Mouse (Mus musculus) lung, adult 2 months (tissue): ENCODE measurements around the gene Zfp108. TPM values are rescaled to one million over a fixed set of nuclear protein-coding genes. Genes with fewer than 3 reads are reported as not detected.

ENCODE experiments used
- DNase-seq: peaks from one replicate; pipeline ENCODE4 v3.0.0; 2022
- H3K4me1 ChIP-seq: fragments of 200-500 bp; 2 replicates; pipeline ENCODE4 v1.6.1; 2011; ENCODE audit warnings: low read length; ENCODE audit not compliant: control insufficient read depth, insufficient read depth
- H3K4me3 ChIP-seq: fragments of 200-500 bp; replicated peaks from 2 replicates; pipeline ENCODE3; 2011; ENCODE audit warnings: low read depth, mild to moderate bottlenecking, control low read depth, low read length; ENCODE audit errors: extremely low read depth
- CTCF ChIP-seq: fragments of 200-500 bp; IDR thresholded peaks from 2 replicates; pipeline ENCODE4 v1.5.1; 2011; ENCODE audit warnings: mild to moderate bottlenecking, low read length, control low read depth; ENCODE audit not compliant: insufficient read depth
- POLR2A ChIP-seq: fragments of 200-500 bp; IDR thresholded peaks from 2 replicates; pipeline ENCODE4 v1.6.1; 2011; ENCODE audit warnings: low read depth, mild to moderate bottlenecking, control low read depth, low read length, borderline replicate concordance; ENCODE audit errors: extremely low read depth
- WGBS: fragments of 180-500 bp; shearing (Covaris S2); methylation state at CpG from one replicate; pipeline ENCODE4 v1.1.7; 2018; 5-methylcytosine and 5-hydroxymethylcytosine counted together
- polyA plus RNA-seq: library from polyadenylated mRNA; depleted of rRNA; stranded (reverse); fragments of >200 nt; gene quantifications from 2 replicates; pipeline ENCODE4 v1.2.3, GENCODE M21; 2012

The Zfp108 gene
- polyA plus RNA-seq, 1 experiment: 0.83 TPM

DNA sequence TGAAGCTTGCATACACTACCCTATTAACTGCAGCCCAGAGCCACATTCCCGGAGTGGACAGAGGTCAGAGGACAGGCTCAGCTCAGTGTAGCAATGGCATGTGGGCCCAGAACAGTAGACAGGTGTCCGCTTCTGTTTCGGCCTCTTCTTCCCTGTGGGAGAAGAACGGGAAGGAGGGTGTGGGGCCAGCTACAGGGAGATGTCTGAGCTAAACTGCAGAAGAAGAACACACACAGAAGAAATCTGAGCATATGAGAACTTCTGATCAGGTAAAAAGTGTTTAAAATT lies 26.2 kb downstream of the Zfp108 start:
- 60% methylated on average over 4 of the region's 4 CpGs for WGBS
- no peak for DNase-seq
- Histone ChIP-seq H3K4me3 (no peak overlapping the region), H3K4me1 (no peaks in the 10 kb centered on the region)
- TF ChIP-seq CTCF (no peak), POLR2A (no peak)

DNA sequence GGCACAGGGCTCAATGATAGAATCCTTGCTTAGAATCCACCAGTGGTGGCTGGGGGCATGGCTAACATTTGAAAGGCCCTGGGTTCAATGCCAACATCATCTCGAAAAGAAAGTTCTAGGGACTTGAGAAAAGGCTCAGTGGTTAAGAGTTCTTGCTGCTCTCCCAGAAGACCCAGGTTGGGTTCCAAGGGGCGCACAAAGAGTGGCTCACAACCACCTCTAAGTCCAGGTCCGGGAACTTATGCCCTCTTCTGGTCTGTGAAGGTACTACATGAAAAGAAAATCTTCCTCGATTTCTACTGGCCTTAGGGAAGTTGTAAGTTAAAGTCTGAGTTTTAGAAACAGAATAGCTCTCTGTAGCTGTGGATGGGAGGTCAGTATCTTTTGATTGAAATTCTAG lies 31.5 kb downstream of the Zfp108 start:
- TF ChIP-seq CTCF (no peak), POLR2A (no peak)
- 44% methylated on average over 4 of the region's 4 CpGs for WGBS

DNA sequence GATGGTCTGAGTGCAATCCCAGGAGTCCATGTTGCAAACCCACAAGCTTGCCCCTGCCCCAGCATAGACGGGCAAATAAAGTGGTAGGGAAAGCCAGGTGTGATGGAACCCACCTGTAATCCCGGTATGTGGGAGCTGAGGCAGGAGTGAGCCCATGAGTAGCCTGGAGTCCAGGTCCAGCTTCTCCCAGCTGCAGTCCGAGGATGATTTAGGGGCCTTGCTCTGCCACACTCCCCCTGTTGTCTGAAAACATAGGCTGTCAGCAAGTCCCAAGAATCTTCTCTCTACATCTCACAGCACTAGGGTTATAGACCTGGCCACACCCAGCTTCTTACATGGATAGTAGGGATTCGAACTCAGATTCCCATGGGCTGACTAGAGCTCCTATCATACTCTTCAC lies 32.3 kb downstream of the Zfp108 start:
- no peak for TF ChIP-seq POLR2A
- TF ChIP-seq CTCF: no peak
- no peaks in the 10 kb centered on the region for H3K4me1 ChIP-seq
- no peak overlapping the region for H3K4me3 ChIP-seq
- no peak for DNase-seq
- WGBS: 85% methylated on average over 4 of the region's 4 CpGs

More for the DNA sequence above, 31.5 kb downstream of the Zfp108 start:
- H3K4me3 ChIP-seq: no peak overlapping the region
- H3K4me1 ChIP-seq: no peaks in the 10 kb centered on the region
- DNase-seq: no peak

DNA sequence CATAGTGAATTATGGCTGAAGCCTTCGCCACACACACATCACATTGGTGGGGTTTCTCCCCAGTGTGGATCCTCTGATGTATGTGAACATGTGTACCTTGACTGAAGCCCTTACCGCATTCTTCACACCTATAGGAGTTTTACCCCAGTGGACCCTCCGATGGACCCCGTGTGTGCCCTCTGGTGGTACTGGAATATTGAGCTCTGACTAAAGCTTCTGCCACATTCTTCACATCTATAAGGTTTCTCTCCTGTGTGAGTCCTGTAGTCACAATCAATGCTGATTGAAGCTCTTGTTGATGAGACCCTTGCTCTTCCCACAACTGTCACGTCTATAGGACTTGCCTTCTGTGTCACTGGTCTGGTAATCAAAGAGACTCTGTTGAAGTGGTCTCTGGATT lies 33.1 kb downstream of the Zfp108 start:
- Histone ChIP-seq H3K4me3 (no peak overlapping the region), H3K4me1 (no peaks in the 10 kb centered on the region)
- 88% methylated on average over 5 of the region's 5 CpGs for WGBS
- no peak for TF ChIP-seq POLR2A
- no peak for TF ChIP-seq CTCF
- no peak for DNase-seq

DNA sequence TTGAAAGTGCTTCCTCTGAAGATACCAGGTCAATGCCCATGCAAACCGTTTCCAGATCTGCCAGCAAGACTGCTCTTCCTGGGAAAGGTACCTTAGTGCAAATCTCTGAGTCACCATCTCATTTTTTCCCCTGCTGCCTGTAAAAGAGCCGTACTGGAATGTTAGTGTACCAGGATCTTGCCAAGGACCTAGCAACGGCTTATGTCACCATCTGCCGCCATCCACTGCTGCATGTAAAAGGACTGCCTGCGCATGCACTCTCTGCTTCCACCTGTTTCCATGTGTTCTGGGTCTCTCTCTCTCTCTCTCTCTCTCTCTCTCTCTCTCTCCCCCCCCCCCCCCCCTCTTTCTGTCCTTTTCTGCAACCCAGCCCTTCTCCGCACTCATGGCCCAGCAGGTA lies 33.9 kb downstream of the Zfp108 start:
- TF ChIP-seq POLR2A (no peak), CTCF (no peak)
- 87% methylated on average over 6 of the region's 6 CpGs for WGBS
- H3K4me1 ChIP-seq: no peaks in the 10 kb centered on the region
- no peak for DNase-seq
- H3K4me3 ChIP-seq: no peak overlapping the region

DNA sequence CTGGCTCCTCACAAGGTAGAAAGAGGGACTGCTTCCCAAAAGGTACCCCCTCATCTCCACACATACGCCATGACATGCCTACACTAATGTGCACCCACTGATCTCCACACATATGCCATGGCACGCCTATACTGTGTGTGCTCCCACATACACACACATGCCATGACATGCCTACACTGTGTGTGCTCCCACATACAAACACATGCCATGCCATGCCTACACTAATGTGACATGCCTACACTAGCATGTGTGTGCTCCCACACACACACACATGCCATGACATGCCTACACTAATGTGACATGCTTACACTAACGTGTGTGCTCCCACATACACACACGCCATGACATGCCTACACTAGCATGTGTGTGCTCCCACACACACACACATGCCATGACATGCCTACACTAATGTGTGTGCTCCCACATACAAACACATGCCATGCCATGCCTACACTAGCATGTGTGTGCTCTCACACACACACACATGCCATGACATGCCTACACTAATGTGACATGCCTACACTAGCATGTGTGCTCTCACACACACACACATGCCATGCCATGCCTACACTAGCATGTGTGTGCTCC lies 35.6 kb downstream of the Zfp108 start:
- TF ChIP-seq CTCF (no peak), POLR2A (no peak)
- no peak overlapping the region for H3K4me3 ChIP-seq
- 98% methylated on average over 4 of the region's 4 CpGs for WGBS

DNA sequence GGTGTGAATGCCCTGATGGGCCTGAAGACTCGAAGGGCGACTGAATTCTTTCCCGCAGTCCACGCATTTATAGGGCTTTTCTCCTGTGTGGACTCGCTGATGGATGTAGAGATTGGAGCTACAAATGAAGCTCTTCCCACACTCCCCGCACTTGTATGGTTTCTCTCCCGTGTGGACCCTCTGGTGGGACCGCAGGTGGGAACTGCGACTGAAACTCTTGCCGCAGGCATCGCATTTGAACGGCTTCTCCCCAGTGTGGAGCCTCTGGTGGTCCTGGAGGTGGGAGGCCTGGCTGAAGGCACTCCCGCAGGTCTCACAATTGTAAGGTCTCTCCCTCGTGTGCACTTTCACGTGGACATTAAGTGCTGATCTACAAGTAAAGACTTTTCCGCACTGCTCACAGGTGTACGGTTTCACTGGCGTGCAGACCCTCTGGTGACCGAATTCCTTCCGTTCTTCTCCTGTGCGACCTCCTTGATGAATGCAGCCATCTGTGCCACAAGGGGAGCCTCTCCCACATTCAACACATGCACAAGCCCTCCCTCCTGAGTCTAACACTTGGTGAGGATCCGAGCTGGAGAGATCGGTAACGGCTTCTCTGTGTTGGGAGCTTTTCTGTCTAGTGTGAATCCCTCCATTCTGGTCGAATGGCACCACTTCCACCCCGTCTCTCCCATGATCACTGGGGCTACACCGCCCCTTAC lies 36.9 kb downstream of the Zfp108 start:
- no peaks in the 10 kb centered on the region for H3K4me1 ChIP-seq
- no peak for DNase-seq
- 93% methylated on average over 27 of the region's 27 CpGs for WGBS

More for the DNA sequence above, 35.6 kb downstream of the Zfp108 start:
- H3K4me1 ChIP-seq: no peaks in the 10 kb centered on the region
- no peak for DNase-seq

DNA sequence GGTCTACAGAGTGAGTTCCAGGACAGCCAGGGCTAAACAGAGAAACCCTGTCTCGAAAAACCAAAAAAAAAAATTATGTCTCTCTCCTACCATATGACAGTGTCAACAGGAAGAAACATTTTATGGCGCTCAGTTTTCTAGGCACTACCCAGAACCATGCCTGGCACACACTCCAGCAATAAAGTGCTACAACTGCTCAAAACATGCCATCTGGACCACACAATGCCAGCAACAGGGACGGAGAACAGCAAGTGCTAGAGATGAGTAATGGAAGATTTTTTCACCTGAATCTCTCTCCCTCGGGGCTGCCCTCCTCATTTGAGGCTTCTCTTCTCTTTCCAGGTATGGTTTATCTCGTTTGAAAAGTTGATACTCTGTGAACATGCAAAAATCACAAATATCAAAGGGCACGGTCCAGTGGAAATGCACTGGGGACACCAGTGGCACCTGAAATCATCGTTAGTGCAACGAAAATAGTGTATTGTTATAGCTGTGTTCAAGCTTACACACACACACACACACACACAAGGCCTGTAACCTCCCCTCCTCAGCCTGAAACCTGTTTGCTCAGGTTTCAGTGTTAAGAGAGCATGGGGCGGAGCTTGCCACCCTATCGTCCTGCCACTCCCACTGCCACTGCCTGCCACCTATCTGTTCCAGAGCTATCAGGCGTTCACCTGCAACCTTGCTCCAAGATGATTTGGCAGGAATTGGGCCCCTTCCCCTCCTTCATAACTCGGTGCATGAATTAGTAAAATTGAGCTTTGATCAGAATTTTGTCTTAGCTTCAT lies 38.7 kb downstream of the Zfp108 start:
- DNase-seq: no peak
- no peak overlapping the region for H3K4me3 ChIP-seq
- 79% methylated on average over 12 of the region's 12 CpGs for WGBS
- no peak for TF ChIP-seq POLR2A
- no peaks in the 10 kb centered on the region for H3K4me1 ChIP-seq

More for the DNA sequence above, 36.9 kb downstream of the Zfp108 start:
- TF ChIP-seq POLR2A (no peak), CTCF (no peak)
- no peak overlapping the region for H3K4me3 ChIP-seq

DNA sequence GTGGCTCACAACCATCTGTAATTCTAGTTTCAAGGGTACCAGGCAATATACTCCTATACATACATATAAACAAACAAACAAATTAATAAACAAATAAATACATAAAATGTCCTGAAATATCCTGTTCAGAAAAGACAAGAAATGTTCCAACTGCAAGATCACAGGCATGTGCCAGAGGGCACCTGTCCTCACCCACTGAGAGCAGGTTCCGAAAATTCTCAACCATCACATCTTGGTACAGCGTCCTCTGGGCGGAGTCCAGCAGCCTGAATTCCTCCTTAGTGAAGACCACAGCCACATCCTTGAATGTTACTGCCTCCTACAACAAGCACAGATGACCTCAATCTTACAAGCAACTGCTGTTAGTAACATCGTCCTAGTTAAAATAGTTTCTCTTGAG lies 40.2 kb downstream of the Zfp108 start:
- 96% methylated on average over 4 of the region's 4 CpGs for WGBS
- no peak for TF ChIP-seq POLR2A
- TF ChIP-seq CTCF: no peak

More for the DNA sequence above, 40.2 kb downstream of the Zfp108 start:
- Histone ChIP-seq H3K4me1 (no peaks in the 10 kb centered on the region; the same call in 1 of the 2 replicates), H3K4me3 (no peak overlapping the region)
- no peak for DNase-seq
